Mouse (Mus musculus) intestine, embryonic 16.5 days (tissue): ENCODE measurements around the gene Vps53. TPM values are rescaled to one million over a fixed set of nuclear protein-coding genes. Genes with fewer than 3 reads are reported as not detected.
A peak's percentile ranks its signal among the peaks of the same experiment; 100 is the strongest.
"Not testable (repeated sequence)": the region's sequence is repeated elsewhere in the genome, so short reads cannot be mapped to it uniquely, and the experiment has no call there.

Experiments
- ATAC-seq: fragments of 200-750 bp; cut with Nextera tagmentation; 2 replicates; pipeline ENCODE4 v1.8.0; 2017; ENCODE audit warnings: moderate TSS enrichment, moderate library complexity
- H3K27ac ChIP-seq: fragments of 300-500 bp; sonication (generic); 2 replicates; pipeline ENCODE4 v1.5.1; 2014; ENCODE audit warnings: mild to moderate bottlenecking, low read length
- H3K27me3 ChIP-seq: fragments of 300-500 bp; sonication (generic); replicated peaks from 2 replicates; pipeline ENCODE4 v1.6.1; 2014; ENCODE audit warnings: low read length, control low read depth, mixed read lengths; ENCODE audit not compliant: control insufficient read depth, insufficient read depth
- H3K36me3 ChIP-seq: fragments of 300-500 bp; sonication (generic); 2 replicates; pipeline ENCODE4 v1.6.1; 2014; ENCODE audit warnings: low read length, control low read depth; ENCODE audit not compliant: control insufficient read depth, insufficient read depth
- H3K4me1 ChIP-seq: fragments of 300-500 bp; sonication (generic); 2 replicates; pipeline ENCODE4 v1.6.1; 2014; ENCODE audit warnings: low read length, control low read depth, mixed read lengths; ENCODE audit not compliant: control insufficient read depth, insufficient read depth
- H3K4me2 ChIP-seq: fragments of 300-500 bp; sonication (generic); 2 replicates; pipeline ENCODE4 v1.6.1; 2014; ENCODE audit warnings: low read depth, low read length, control low read depth
- H3K4me3 ChIP-seq: fragments of 300-500 bp; sonication (generic); 2 replicates; pipeline ENCODE4 v1.5.1; 2014; ENCODE audit warnings: mild to moderate bottlenecking, low read length
- H3K9ac ChIP-seq: fragments of 300-500 bp; sonication (generic); 2 replicates; pipeline ENCODE4 v1.6.1; 2014; ENCODE audit warnings: low read depth, low read length
- H3K9me3 ChIP-seq: fragments of 300-500 bp; sonication (generic); 2 replicates; pipeline ENCODE4 v1.6.1; 2016; ENCODE audit warnings: low read length, control low read depth; ENCODE audit not compliant: control insufficient read depth
- WGBS: fragments of 180-500 bp; shearing (Covaris S2); extraction: QIAGEN DNeasy Blood & Tissue Kit; methylation state at CpG from one replicate; pipeline ENCODE4 v1.1.7; 2014; 5-methylcytosine and 5-hydroxymethylcytosine counted together
- polyA plus RNA-seq: library from polyadenylated mRNA; unstranded; fragments of >200 nt; fragmentation: Nextera tagmentation; extraction: Ambion mirVana; gene quantifications from 2 replicates; pipeline ENCODE4 v1.2.1, GENCODE M21; 2015

Gene Vps53
- polyA plus RNA-seq, result 55.9 and 61.9 TPM in 2 replicates

DNA sequence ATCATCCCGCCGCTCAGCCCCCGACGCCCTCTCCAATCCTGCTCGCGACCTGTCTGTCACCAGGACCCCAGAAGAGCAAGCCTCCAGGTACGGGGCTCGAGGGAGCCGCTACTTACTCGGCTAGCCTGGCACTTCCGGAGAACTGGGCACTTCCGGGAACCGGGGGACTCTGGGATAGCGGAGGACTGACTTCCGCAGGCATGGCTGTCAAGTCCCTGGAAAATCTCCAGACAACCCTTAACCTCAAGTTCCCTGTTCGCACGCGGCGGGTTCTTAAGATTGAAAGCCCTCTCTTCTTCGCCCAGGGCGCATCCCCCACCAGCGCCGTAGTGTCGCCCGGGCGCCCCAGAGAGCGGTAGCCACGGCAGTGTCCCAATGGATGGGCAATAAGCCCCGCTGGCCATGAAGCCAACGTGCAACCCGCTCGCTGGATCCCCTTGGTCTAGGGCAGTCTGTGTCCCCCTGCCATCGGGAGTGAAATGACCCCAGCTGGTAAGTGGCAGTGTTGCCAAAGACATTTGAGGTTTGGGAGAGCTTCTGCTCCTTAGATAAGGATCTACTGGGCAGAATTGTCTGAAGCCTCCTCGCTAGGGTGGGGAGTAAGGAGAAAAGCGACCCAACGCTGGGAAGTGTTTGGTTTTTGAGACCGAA, at the start of gene Vps53, which contains the start of gene Fam57a:
Gene Vps53, minus strand, starts transcription at position 153 of the 651 bp plus-strand sequence.
Gene Fam57a, plus strand, starts transcription at position 177 of the 651 bp plus-strand sequence.
- WGBS, result under 1% methylated on average over 36 of the region's 37 CpGs
- H3K36me3 ChIP-seq, result no peaks in the 10 kb centered on the region; the same call in 1 of the 2 replicates
- H3K27ac ChIP-seq, result peak within 1 kb of the TSS; percentile 79
- peak within 1 kb of the TSS; percentile 89 for H3K9ac ChIP-seq
- peaks cover 6% of the 10 kb centered on the region for H3K4me1 ChIP-seq
- peak; percentile 93 for ATAC-seq
- peak within 1 kb of the TSS; percentile 88 for H3K4me2 ChIP-seq
- no peaks in the 10 kb centered on the region for H3K9me3 ChIP-seq
- peak within 1 kb of the TSS; percentile 94 for H3K4me3 ChIP-seq
- no peaks in the 10 kb centered on the region for H3K27me3 ChIP-seq

GRCm38 (mm10) chr11:76225051-76225450, 45.6 kb upstream of the Vps53 start:
- Histone ChIP-seq H3K9me3 (no peaks in the 10 kb centered on the region), H3K36me3 (peaks cover 3% of the 10 kb centered on the region; the same call in 1 of the 2 replicates), H3K4me3 (no peak overlapping the region), H3K4me2 (no peak overlapping the region), H3K9ac (no peak overlapping the region), H3K4me1 (no peaks in the 10 kb centered on the region), H3K27me3 (no peaks in the 10 kb centered on the region), H3K27ac (no peak overlapping the region)
- no peak for ATAC-seq

- H3K4me2 ChIP-seq, result no peak overlapping the region
- WGBS, result 92% methylated on average over 5 of the region's 5 CpGs
- no peaks in the 10 kb centered on the region for H3K27me3 ChIP-seq
- no peak for ATAC-seq
- H3K36me3 ChIP-seq, result peaks cover 3% of the 10 kb centered on the region; the same call in 1 of the 2 replicates
- H3K27ac ChIP-seq, result no peak overlapping the region
- H3K9me3 ChIP-seq, result no peaks in the 10 kb centered on the region
- H3K9ac ChIP-seq, result no peak overlapping the region
- no peaks in the 10 kb centered on the region for H3K4me1 ChIP-seq
- no peak overlapping the region for H3K4me3 ChIP-seq
Observed at GRCm38 (mm10) chr11:76224631-76225030, 45.2 kb upstream of the Vps53 start.

- Histone ChIP-seq H3K27me3 (no peaks in the 10 kb centered on the region), H3K9ac (peak within 1 kb of the TSS; percentile 96), H3K4me3 (peak within 1 kb of the TSS; percentile 98), H3K4me2 (peak within 1 kb of the TSS; percentile 74), H3K27ac (peak within 1 kb of the TSS; percentile 91), H3K36me3 (peaks cover 9% of the 10 kb centered on the region), H3K4me1 (peaks cover 15% of the 10 kb centered on the region), H3K9me3 (no peaks in the 10 kb centered on the region)
- peak; percentile 98 for ATAC-seq
- WGBS, result under 1% methylated on average over 35 of the region's 35 CpGs
Observed at GRCm38 (mm10) chr11:76217390-76217800, 37.9 kb upstream of the Vps53 start, which contains the start of the genes Dbil5 and Gemin4. Dbil5 (plus strand) TSS chr11:76217608. Gemin4 (minus strand) TSS chr11:76217664.

- Histone ChIP-seq H3K4me2 (peak overlapping the region; percentile 74), H3K4me3 (peak overlapping the region; percentile 98), H3K9ac (peak overlapping the region; percentile 96), H3K27ac (peak overlapping the region; percentile 91), H3K4me1 (peaks cover 15% of the 10 kb centered on the region), H3K9me3 (no peaks in the 10 kb centered on the region), H3K36me3 (peaks cover 9% of the 10 kb centered on the region), H3K27me3 (no peaks in the 10 kb centered on the region)
- peak; percentile 39 for ATAC-seq
- 2% methylated on average over 33 of the region's 33 CpGs for WGBS
Observed at GRCm38 (mm10) chr11:76216681-76217389, 37.4 kb upstream of the Vps53 start.

DNA sequence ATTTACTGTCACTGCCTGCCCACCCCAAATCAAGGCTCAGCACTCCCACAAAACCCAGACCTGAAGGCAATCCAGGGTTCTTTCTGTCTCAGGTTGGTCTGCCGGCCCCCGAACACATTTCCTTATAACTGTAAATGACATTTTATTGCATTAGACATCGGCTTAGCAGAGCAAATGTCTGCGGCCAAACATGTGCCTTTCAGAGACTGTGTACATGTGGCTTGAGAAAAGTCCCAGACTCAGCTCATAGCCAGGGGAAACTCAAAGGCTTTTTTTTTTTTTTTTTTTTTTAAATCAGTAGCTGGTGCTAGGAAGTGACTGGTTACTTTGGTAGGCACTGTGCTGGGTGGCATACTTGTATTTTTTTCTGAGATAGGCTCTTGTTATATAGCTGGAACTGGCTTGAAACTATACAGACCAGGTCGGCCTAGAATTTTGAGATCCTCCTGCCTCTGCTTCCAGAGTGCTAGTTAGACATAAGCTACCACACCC, 36.6 kb upstream of the Vps53 start:
- Histone ChIP-seq H3K27ac (no peak overlapping the region), H3K9ac (peak overlapping the region; percentile 96; the same call in 1 of the 2 replicates), H3K4me2 (peak overlapping the region; percentile 74), H3K9me3 (no peaks in the 10 kb centered on the region), H3K4me1 (peaks cover 15% of the 10 kb centered on the region), H3K36me3 (peaks cover 9% of the 10 kb centered on the region), H3K4me3 (peak overlapping the region; percentile 98), H3K27me3 (no peaks in the 10 kb centered on the region)
- no peak for ATAC-seq
- WGBS, result 86% methylated on average over 5 of the region's 5 CpGs

- Histone ChIP-seq H3K36me3 (peaks cover 9% of the 10 kb centered on the region), H3K9ac (no peak overlapping the region), H3K4me3 (no peak overlapping the region), H3K27me3 (no peaks in the 10 kb centered on the region), H3K4me2 (no peak overlapping the region), H3K4me1 (peaks cover 15% of the 10 kb centered on the region), H3K9me3 (no peaks in the 10 kb centered on the region), H3K27ac (no peak overlapping the region)
- no peak for ATAC-seq
- 77% methylated on average over 2 of the region's 2 CpGs for WGBS
Observed at GRCm38 (mm10) chr11:76215011-76215410, 35.6 kb upstream of the Vps53 start.

DNA sequence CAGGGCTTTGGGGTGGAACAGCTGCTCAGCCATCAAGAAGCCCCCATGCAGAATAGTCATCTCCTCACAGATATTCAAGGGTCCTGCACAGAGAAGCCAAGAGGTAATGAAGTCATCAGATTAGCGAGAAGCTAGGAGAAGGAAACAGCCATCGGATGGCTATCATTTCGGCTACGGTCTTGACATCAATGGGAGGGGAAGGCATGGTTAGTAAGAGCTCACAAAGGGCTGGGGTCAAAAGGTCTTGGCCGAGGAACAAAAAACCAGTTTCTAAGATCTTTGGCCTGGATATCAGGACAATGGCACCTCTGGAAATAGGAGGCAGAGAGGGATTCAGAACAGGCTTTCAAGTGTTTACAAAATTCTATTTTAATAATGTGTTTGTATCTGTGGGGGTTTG, 34.4 kb upstream of the Vps53 start:
- H3K4me1 ChIP-seq, result peaks cover 15% of the 10 kb centered on the region
- 81% methylated on average over 5 of the region's 5 CpGs for WGBS
- no peak overlapping the region for H3K9ac ChIP-seq
- no peaks in the 10 kb centered on the region for H3K9me3 ChIP-seq
- no peak overlapping the region for H3K27ac ChIP-seq
- no peak overlapping the region for H3K4me3 ChIP-seq
- no peak for ATAC-seq
- no peaks in the 10 kb centered on the region for H3K27me3 ChIP-seq
- H3K36me3 ChIP-seq, result peaks cover 14% of the 10 kb centered on the region
- H3K4me2 ChIP-seq, result no peak overlapping the region

GRCm38 (mm10) chr11:76211595-76211994, 32.1 kb upstream of the Vps53 start:
- H3K4me1 ChIP-seq, ATAC-seq, H3K4me3 ChIP-seq, H3K9me3 ChIP-seq, H3K27ac ChIP-seq, H3K27me3 ChIP-seq, H3K4me2 ChIP-seq, H3K9ac ChIP-seq: not testable (repeated sequence)
- peaks cover 24% of the 10 kb centered on the region for H3K36me3 ChIP-seq
- WGBS, result 91% methylated on average over 2 of the region's 6 CpGs
